Mouse (Mus musculus): ENCODE data around the gene Clpsl2. TPM values are rescaled to one million over a fixed set of nuclear protein-coding genes. Genes with fewer than 3 reads are reported as not detected.
A peak's percentile ranks its signal among the peaks of the same experiment; 100 is the strongest.

Clpsl2 gene
- polyA plus RNA-seq, 1 experiment = not detected

- no peak for DNase-seq (ENCODE audit: low spot score)
Measured at GRCm38 (mm10) chr17:28560598-28560997, 11.4 kb downstream of the Clpsl2 start, which contains the start of gene Clps. Gene Clps (minus strand): TSS chr17:28560766.

DNA sequence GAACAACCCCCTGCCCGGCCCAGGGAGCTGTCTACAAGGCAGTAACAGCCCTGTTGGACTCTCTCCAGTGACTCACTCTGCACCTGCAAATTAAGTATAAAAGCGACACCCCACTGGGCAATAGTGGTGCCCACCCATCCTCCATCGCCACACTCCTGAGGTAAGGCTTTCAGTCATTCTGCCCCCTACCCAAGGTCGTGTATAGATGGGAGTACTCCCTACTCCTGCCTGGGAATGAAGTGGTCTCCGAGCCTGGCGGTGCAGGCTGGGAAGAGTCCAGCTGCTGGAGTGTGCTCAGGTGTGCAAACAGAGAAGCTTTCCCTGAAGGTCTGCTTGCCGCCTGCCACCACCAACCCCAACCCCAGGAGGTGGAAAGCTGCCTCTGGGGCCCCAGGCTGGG is 12.4 kb downstream of the Clpsl2 start:
- DNase-seq (ENCODE audit: low spot score) = no peak

DNA sequence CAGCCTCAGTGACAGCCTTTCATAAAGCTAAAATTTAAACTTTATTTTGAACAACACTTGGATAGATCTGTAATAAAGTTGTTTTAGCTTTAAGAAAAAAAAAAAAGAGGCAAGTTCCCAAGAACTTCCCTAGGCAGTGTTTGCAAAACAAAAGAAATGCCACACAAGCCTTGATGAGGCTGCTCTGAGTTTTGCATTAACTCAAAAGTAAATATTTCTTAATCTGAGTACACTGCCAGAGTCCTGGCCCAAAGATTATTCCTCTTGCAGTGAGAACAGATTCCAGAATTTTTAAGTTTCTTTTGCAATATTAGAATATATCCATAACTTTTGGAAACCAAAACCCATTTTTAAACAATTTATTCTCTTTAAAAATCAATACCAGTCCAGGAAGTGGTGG is 16.0 kb downstream of the Clpsl2 start:
- no peak for DNase-seq (ENCODE audit: low spot score)

DNA sequence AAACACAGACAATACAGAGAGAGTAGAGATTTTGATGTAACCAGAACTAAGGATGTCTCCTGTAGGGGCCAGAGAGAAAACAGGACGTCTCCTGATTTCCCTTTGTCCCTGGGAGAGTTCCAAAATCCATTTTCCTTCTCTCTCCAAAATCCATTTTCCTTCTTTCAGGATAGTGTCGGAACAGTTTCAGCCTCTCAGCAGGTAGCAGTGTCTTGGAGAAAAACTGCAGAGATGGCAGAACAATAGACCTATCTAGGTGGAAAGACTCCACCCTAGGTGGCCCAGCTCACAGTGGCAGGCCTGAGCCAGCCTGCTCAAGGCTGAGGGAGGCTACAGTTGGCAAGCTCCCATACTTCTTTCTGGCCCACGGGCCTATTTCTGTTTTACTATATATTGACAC is 18.3 kb downstream of the Clpsl2 start:
- DNase-seq (ENCODE audit: low spot score) = no peak

DNA sequence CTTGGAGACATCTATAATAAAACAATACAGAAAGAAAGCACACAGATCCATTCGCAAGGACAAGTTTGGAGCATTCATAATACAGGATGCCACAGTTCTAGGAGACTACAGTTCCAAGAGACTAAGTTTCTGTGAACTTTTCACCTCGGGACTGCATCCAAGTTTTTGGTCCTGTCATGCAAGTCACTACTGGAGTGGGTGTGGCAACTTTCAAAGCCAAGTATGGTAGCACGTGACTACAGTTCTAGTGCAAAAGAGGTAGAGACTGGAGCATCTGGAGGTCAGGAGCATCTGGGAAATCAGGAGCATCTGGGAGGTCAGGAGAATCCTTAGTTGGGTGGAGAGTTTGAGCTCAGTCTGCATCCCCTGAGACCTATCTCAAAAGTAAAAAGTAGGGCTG is 22.7 kb downstream of the Clpsl2 start:
- no peak for DNase-seq (ENCODE audit: low spot score)

DNA sequence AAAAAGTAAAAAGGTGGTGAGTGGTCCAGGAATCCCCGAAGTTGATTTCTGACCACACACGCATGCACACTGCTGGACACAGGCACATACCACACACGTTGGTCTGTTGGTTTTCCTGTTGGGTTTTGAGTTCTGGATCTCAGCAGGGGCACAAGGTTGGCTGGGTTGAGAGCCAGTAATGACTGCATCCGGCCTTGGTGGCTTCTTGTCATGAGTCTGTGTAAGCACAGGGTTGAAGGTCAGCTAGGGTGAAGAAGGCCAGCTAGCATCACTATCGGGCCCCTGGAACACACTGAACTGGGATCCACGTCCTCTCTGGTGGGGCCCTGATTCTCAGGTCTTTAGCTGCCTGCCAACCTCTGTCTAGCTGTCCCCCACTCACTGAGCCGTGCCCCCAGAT is 23.3 kb downstream of the Clpsl2 start:
- DNase-seq (ENCODE audit: low spot score) = no peak

DNA sequence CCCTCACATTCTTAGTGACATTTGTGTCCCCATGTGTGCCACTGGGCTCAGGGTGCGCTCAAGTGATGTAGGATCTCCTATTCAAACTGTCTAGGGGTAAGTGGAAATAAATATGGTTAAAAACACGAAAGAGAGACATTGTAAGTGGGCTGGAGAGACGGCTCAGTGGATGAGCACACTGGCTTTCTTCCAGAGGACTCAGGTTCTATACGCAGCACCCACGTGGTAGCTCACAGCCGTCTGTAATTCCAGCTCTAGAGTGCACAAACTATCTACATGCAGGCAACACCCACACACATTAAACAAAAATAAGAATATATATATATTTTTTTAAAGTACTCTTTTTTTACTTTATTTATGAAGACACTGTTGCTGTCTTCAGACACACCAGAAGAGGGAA is 23.7 kb downstream of the Clpsl2 start:
- no peak for DNase-seq (ENCODE audit: low spot score)

DNA sequence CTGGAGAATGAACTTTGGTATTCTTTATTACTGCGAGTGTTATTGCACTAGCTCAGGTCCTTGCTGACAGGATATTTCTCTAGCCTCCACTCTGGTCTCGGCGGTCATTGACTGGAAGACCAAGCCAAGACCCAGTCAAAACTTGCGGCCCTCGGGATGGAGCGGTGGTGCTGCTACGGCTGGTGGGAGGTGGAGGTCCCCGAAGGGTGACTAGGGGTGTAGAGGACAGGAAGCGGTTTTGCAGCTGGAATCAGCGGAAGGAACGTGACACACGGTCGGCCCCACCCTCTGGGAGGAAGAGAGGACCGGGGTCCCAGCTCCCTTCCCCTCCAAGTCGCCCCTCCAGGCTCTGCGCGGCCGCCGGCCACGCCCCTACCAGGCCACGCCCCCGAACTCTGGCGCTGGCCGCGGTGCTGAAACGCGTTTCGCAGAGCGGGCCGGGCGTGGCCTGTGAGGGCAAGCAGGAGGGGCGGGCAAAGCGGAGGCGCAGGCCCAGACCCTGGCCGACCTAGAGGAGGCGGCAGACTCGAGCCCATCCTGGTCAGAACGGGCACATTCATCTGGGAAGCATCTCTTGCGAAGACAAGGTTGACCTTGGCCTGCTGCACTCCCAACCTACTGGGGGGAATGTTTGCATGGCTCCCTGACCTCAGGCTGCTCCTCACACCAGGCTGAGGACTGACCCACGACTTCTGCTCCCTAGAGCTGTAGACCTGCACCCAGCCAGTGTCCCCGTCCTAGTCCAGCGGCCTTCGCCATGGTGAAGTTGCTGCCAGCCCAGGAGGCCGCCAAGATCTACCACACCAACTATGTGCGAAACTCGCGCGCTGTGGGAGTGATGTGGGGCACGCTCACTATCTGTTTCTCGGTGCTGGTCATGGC is 26.3 kb downstream of the Clpsl2 start, which contains the start of gene Lhfpl5:
Lhfpl5 (plus strand) TSS at position 398 of the 882 bp plus-strand sequence.
- DNase-seq (ENCODE audit: low spot score) = no peak

DNA sequence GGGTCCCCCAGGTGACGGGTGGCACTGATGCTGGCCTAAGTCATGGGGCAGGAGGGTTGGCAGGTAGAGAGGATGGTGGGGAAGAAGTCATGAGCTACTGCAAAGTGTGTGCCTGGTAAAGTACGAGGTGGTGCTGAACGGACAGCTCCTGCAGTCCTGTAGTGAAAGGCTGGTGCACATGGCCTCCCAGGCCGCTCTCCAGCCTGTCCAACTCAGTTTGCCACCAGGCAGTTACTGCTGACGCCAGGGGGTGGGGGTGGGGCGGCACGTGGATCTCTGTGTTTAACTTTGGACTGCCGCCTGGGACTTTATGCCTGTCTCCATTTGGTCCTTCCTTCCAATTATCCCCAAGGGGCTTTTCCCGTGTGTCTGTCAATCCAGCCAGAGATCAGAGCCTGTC is 31.2 kb downstream of the Clpsl2 start:
- no peak for DNase-seq (ENCODE audit: low spot score)

GRCm38 (mm10) chr17:28581056-28581455 is 31.8 kb downstream of the Clpsl2 start:
- DNase-seq (ENCODE audit: low spot score) = no peak

- DNase-seq (ENCODE audit: low spot score) = no peak
Measured at GRCm38 (mm10) chr17:28586509-28586908, 37.3 kb downstream of the Clpsl2 start.

DNA sequence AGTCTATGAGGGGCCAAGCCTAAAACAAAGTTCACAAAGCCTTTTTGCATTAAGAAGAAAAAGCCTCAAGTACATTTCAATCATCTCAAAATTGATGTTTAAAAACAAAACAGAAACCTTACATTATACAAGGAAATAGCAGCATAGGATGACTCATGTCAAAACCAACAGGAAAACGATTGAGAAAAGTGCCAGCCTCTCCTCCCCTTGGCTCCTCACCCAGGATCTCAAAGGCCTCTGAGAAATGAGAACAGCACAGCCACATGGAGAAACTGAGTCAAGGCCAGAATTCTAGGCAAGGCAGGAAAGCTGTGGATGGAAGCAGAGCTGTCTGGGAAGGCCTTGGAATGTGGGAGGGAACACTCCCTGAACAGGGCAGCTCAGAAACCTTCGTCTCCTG is 39.4 kb downstream of the Clpsl2 start:
- DNase-seq (ENCODE audit: low spot score) = no peak

GRCm38 (mm10) chr17:28590596-28590995 is 41.4 kb downstream of the Clpsl2 start:
- no peak for DNase-seq (ENCODE audit: low spot score)

DNA sequence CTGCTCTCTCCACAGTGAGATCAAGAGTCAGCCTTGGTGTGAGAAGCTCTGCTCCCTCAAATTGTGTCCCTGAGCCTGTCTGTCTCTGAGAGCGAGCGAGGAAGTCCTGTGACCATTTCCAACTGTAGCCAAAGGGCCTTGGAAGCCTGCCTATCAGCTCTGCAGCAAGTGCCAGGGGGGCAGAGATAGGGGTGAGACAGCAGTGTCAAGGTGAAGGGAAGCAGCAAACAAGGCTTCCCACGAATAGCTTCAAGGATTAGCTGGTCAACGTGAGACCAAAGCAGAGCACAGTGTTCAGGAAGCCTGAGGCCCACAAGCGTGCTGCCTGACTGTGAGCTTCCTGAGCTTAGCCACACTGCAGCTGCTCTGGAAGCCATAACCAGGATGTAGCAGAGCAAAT is 42.3 kb downstream of the Clpsl2 start:
- no peak for DNase-seq (ENCODE audit: low spot score)

GRCm38 (mm10) chr17:28592998-28593397 is 43.8 kb downstream of the Clpsl2 start:
- DNase-seq (ENCODE audit: low spot score) = peak; percentile 50

DNA sequence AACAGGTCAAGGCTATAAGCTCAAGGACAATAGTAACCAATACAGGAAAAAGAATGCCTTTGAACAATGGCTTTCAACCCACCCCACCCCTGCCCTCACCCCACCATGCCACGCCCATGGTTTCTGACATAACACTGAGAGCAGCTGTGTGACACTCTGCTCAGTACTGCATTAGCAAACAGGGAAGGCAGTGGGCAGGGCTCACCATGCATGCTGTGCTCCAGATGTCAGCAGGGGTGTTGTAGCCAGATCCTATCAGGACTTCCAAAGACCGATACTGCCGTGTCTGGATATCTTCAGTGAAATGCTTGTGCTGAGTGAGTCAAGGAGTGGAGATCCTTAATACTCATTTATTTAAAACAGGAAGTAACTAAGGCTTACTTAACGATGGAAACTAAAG is 44.8 kb downstream of the Clpsl2 start:
- DNase-seq (ENCODE audit: low spot score) = no peak

DNA sequence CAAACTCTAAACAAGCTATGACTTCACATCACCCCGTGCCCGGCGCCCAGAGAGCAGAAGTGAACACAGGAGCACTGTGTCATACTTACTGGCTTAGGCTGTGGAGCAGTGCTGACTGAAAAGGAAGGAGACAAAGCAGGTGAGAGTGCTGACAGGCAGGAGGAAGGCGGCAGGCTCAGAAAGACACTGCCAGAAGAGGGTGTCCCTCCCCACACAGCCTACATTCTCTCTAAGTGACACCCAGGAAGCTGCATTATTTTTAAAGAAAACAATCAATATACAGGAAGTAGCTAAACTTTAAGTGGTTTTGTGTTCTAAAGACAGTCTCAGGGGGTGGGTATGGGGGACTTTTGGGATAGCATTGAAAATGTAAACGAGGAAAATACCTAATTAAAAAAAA is 51.6 kb downstream of the Clpsl2 start:
- no peak for DNase-seq (ENCODE audit: low spot score)

- DNase-seq (ENCODE audit: low spot score) = no peak
Measured at GRCm38 (mm10) chr17:28601557-28602250, 52.5 kb downstream of the Clpsl2 start.

Other genes starting within 250 kb of the Clpsl2 start
- 11.6 and 18.0 TPM in 2 replicates for gene Fance, start 235.9 kb upstream of the Clpsl2 start, polyA plus RNA-seq (2012; rRNA removed)
- 1,892 and 2,281 TPM in 2 replicates for gene Rpl10a, start 220.9 kb upstream of the Clpsl2 start, polyA plus RNA-seq (2012; rRNA removed)
- 41.6 and 64.2 TPM in 2 replicates for gene Tead3, start 198.6 kb upstream of the Clpsl2 start, polyA plus RNA-seq (2012; rRNA removed)
- gene Tulp1, start 184.2 kb upstream of the Clpsl2 start, polyA plus RNA-seq (2012; rRNA removed) = 0.65 and 0.84 TPM in 2 replicates
- 13.5 and 22.6 TPM in 2 replicates for gene Fkbp5, start 31.9 kb upstream of the Clpsl2 start, polyA plus RNA-seq (2012; rRNA removed)
- gene Armc12, start 18.6 kb upstream of the Clpsl2 start, polyA plus RNA-seq (2012; rRNA removed) = not detected in 2 replicates
- 0.32 and 0.46 TPM in 2 replicates for gene Clps, start 11.4 kb downstream of the Clpsl2 start, polyA plus RNA-seq (2012; rRNA removed)
- gene Lhfpl5, start 26.2 kb downstream of the Clpsl2 start, polyA plus RNA-seq (2012; rRNA removed) = 0.12 and 0.18 TPM in 2 replicates
- 31.2 and 33.5 TPM in 2 replicates for gene Srpk1, start 73.3 kb downstream of the Clpsl2 start, polyA plus RNA-seq (2012; rRNA removed)
- 2.9 and 3.1 TPM in 2 replicates for gene Slc26a8, start 140.8 kb downstream of the Clpsl2 start, polyA plus RNA-seq (2012; rRNA removed)
- gene Mapk14, start 141.9 kb downstream of the Clpsl2 start, polyA plus RNA-seq (2012; rRNA removed) = 97.4 and 97.7 TPM in 2 replicates
- gene AC170998.1, start 176.7 kb downstream of the Clpsl2 start, polyA plus RNA-seq (2012; rRNA removed) = 0.34 and 1.1 TPM in 2 replicates
- 32.7 and 42.8 TPM in 2 replicates for gene Mapk13, start 219.9 kb downstream of the Clpsl2 start, polyA plus RNA-seq (2012; rRNA removed)

All from urinary bladder, adult 2 months (tissue).